Mouse (Mus musculus) intestine, embryonic 15.5 days (tissue): Measurements from ENCODE around the gene Gm21818. TPM values are rescaled to one million over a fixed set of nuclear protein-coding genes. Genes with fewer than 3 reads are reported as not detected.
"Not testable (repeated sequence)": the region's sequence is repeated elsewhere in the genome, so short reads cannot be mapped to it uniquely, and the experiment has no call there.

Experiments used
- ATAC-seq: fragments of 200-750 bp; cut with Nextera tagmentation; 2 replicates; pipeline ENCODE4 v1.8.0; 2017; ENCODE audit warnings: moderate TSS enrichment, moderate library complexity
- H3K27ac ChIP-seq: fragments of 300-500 bp; sonication (generic); 2 replicates; pipeline ENCODE4 v1.5.1; 2015; ENCODE audit warnings: mild to moderate bottlenecking, inconsistent platforms
- H3K27me3 ChIP-seq: fragments of 300-500 bp; sonication (generic); replicated peaks from 2 replicates; pipeline ENCODE4 v1.6.1; 2015; ENCODE audit warnings: inconsistent platforms
- H3K36me3 ChIP-seq: fragments of 300-500 bp; sonication (generic); 2 replicates; pipeline ENCODE4 v1.6.1; 2015; ENCODE audit warnings: inconsistent platforms
- H3K4me1 ChIP-seq: fragments of 300-500 bp; sonication (generic); replicated peaks from 2 replicates; pipeline ENCODE4 v1.6.1; 2015; ENCODE audit warnings: inconsistent platforms
- H3K4me2 ChIP-seq: fragments of 300-500 bp; sonication (generic); replicated peaks from 2 replicates; pipeline ENCODE4 v1.6.1; 2015; ENCODE audit warnings: mild to moderate bottlenecking, inconsistent platforms
- H3K4me3 ChIP-seq: fragments of 300-500 bp; sonication (generic); replicated peaks from 2 replicates; pipeline ENCODE4 v1.5.1; 2015; ENCODE audit warnings: inconsistent platforms
- H3K9ac ChIP-seq: fragments of 300-500 bp; sonication (generic); 2 replicates; pipeline ENCODE4 v1.6.1; 2015; ENCODE audit warnings: inconsistent platforms
- H3K9me3 ChIP-seq: fragments of 300-500 bp; sonication (generic); 2 replicates; pipeline ENCODE4 v1.6.1; 2016; ENCODE audit warnings: inconsistent platforms
- WGBS: fragments of 180-500 bp; shearing (Covaris S2); methylation state at CpG from one replicate; pipeline ENCODE4 v1.1.7; 2015; 5-methylcytosine and 5-hydroxymethylcytosine counted together
- polyA plus RNA-seq: library from polyadenylated mRNA; unstranded; fragments of >200 nt; fragmentation: Nextera tagmentation; extraction: Ambion mirVana; gene quantifications from 2 replicates; pipeline ENCODE4 v1.2.1, GENCODE M21; 2015

Gene Gm21818
- polyA plus RNA-seq: not detected in 2 replicates

- H3K9ac ChIP-seq, H3K4me1 ChIP-seq, H3K4me3 ChIP-seq, ATAC-seq, H3K27me3 ChIP-seq, H3K36me3 ChIP-seq, H3K9me3 ChIP-seq, H3K27ac ChIP-seq, H3K4me2 ChIP-seq: not testable (repeated sequence)
- 74% methylated on average over 4 of the region's 4 CpGs for WGBS
Measured at GRCm38 (mm10) chr13:120172133-120172532, at the start of gene Gm21818. Gene Gm21818 (plus strand): TSS chr13:120172433.

DNA sequence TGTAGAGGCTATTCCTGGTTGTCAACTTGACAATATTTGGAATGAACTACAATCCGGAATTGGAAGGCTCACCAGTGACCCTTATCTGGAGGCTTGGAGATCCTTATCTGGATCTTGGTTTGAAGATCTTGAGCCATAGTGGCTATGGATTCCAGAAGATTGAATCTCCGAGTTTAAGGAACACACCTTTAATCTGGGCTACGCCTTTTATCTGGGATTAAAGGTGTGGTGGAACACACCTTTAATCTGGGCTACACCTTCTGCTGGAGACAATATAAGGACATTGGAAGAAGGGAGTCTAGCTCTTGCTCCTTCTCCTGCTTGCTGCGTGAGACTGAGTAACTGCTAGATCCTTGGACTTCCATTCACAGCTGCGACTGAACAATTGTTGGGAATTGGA is 32.3 kb upstream of the Gm21818 start, which contains the start of gene Gm20767:
Gene Gm20767, plus strand, starts transcription at position 301 of the 400 bp plus-strand sequence.
- not testable (repeated sequence) for H3K27ac ChIP-seq, H3K4me2 ChIP-seq, H3K4me3 ChIP-seq, H3K9ac ChIP-seq, H3K36me3 ChIP-seq, H3K4me1 ChIP-seq, H3K27me3 ChIP-seq, H3K9me3 ChIP-seq, ATAC-seq
- WGBS: 100% methylated on average over 1 of the region's 5 CpGs

DNA sequence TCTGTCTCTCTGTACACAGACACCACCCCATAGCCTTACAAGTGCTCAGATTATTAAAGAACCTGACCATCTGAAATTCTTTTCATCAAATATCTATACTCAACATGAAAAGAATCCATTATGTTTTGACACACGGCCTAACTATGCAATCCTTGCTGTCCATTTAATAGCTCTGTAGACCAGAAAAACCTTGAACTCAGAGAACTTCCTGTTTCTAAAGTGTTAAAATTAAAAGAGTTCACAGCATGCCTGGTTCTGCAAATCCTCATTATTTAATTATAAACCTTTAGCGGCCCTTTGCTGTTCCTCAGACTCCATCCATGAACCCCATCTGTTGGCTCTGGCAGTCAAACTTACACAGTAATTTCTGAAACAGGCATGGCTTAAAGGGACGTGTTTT is 29.9 kb upstream of the Gm21818 start:
- H3K9ac ChIP-seq, ATAC-seq, H3K36me3 ChIP-seq, H3K27me3 ChIP-seq, H3K4me2 ChIP-seq, H3K27ac ChIP-seq, H3K4me3 ChIP-seq, H3K9me3 ChIP-seq, H3K4me1 ChIP-seq: not testable (repeated sequence)
- 65% methylated on average over 2 of the region's 3 CpGs for WGBS

- H3K27ac ChIP-seq, H3K4me2 ChIP-seq, H3K4me3 ChIP-seq, H3K27me3 ChIP-seq, H3K9me3 ChIP-seq, H3K36me3 ChIP-seq, H3K9ac ChIP-seq, ATAC-seq, H3K4me1 ChIP-seq: not testable (repeated sequence)
- 57% methylated on average over 3 of the region's 4 CpGs for WGBS
Measured at GRCm38 (mm10) chr13:120149660-120150407, 22.4 kb upstream of the Gm21818 start.

DNA sequence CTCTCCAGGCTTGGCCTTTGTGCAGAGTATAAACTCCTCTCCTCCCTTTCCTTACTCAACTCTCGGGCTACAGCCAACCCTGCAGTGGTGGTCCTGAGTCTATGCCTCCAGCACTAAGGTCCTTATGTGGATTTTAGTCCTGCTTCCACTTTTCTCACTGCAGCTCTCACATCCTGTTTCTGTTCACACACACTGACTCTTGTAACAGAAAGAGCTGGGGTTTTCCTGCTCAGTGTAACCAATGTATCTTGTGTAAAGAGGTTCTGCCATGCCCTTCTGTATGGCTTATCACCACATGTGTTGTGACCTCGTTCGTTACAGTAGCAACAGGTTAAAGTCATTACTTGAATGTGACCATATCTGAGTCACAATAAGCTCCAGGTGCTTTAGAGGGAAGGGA is 21.6 kb upstream of the Gm21818 start:
- H3K27me3 ChIP-seq, H3K27ac ChIP-seq, H3K36me3 ChIP-seq, H3K9me3 ChIP-seq, H3K9ac ChIP-seq, H3K4me1 ChIP-seq, H3K4me2 ChIP-seq, ATAC-seq, H3K4me3 ChIP-seq: not testable (repeated sequence)
- 71% methylated on average over 3 of the region's 3 CpGs for WGBS

DNA sequence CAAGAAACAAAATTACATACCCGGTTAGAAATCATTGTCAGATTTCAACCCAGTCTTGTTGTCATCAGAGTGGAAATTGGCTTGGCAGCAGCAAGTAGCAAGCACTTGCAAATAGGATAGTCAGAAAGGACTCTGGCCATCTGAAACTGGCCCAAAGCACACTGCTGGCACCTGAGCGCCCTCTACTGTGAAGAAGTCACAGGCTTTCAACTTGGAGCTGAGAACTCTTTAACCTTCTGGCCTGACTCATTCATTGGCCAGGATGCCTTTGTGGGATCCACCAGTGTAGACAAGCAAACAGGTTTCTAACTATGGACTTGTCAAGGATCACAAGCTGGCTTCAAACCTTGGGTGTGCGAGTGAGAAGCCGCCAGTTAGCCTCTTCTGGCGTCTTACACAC is 3.9 kb upstream of the Gm21818 start:
- not testable (repeated sequence) for ATAC-seq, H3K9ac ChIP-seq, H3K4me1 ChIP-seq, H3K4me2 ChIP-seq, H3K36me3 ChIP-seq, H3K4me3 ChIP-seq, H3K27me3 ChIP-seq, H3K9me3 ChIP-seq, H3K27ac ChIP-seq
- WGBS: 44% methylated on average over 5 of the region's 5 CpGs

GRCm38 (mm10) chr13:120196189-120196821 is 24.1 kb downstream of the Gm21818 start:
- not testable (repeated sequence) for H3K9ac ChIP-seq, H3K9me3 ChIP-seq, H3K4me3 ChIP-seq, H3K27me3 ChIP-seq, H3K4me2 ChIP-seq, H3K27ac ChIP-seq, ATAC-seq, H3K4me1 ChIP-seq, H3K36me3 ChIP-seq
- WGBS: 76% methylated on average over 7 of the region's 8 CpGs

DNA sequence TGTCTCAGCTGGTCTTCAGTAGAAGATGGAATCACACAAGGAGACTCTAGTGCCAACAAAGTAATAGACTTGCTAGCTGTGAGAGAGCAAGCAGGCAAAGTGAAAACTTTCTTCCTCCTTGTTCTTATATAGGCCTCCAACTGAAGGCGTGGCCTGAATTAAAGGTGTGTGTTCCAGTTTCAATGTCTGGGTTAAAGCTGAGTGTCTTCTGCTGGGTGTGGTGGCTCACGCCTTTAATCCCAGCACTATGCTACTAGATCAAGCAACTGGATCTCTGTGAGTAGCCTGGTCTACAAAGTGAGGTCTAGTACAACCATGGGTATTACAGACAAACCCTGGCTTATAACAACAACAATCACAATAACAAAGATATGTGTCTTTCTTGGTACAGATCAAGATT is 43.6 kb downstream of the Gm21818 start, which contains the start of gene Gm21762:
Gene Gm21762, minus strand, starts transcription at position 101 of the 400 bp plus-strand sequence.
- not testable (repeated sequence) for H3K4me3 ChIP-seq, H3K4me2 ChIP-seq, H3K27ac ChIP-seq, H3K36me3 ChIP-seq, H3K4me1 ChIP-seq, H3K9ac ChIP-seq, ATAC-seq, H3K9me3 ChIP-seq, H3K27me3 ChIP-seq
- WGBS: no CpG with 5 or more reads among the region's 2 CpGs

DNA sequence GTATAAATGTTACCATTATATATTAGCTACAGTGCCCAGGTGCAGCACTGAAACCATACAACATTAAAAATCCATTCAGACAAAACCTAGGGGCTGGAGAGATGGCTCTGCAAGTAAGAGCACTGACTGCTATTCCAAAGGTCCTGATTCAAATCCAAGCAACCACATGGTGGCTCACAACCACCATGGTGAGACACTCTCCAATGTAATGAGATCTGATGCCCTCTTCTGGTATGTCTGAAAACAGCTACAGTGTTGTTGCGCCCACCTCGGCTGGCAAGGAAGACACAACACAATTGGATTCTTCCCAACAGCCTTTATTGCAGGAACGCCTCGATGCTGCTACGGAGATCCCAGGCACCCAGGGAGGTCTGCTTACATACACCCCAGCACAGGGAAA is 48.7 kb downstream of the Gm21818 start:
- H3K9me3 ChIP-seq, H3K9ac ChIP-seq, ATAC-seq, H3K27me3 ChIP-seq, H3K36me3 ChIP-seq, H3K4me2 ChIP-seq, H3K4me1 ChIP-seq, H3K27ac ChIP-seq, H3K4me3 ChIP-seq: not testable (repeated sequence)
- WGBS: 84% methylated on average over 5 of the region's 5 CpGs

GRCm38 (mm10) chr13:120223012-120223659 is 50.9 kb downstream of the Gm21818 start:
- 91% methylated on average over 16 of the region's 25 CpGs for WGBS
- not testable (repeated sequence) for H3K27me3 ChIP-seq, H3K4me1 ChIP-seq, H3K9ac ChIP-seq, H3K27ac ChIP-seq, H3K4me3 ChIP-seq, ATAC-seq, H3K4me2 ChIP-seq, H3K36me3 ChIP-seq, H3K9me3 ChIP-seq
